Comparison of ENCODE assay signal across 14 mouse cellular contexts in genomic region chr1:37624185-37624584, GRCm38 (mm10).
A peak's percentile ranks its signal among the peaks of the same experiment; 100 is the strongest.
DNase-seq lines count a peak whose midpoint lies in the region; ATAC-seq and TF ChIP-seq lines count a peak whose summit lies in the region.
"Had no signal": no experiment of that assay in that cellular context is flagged by ENCODE, and none has a peak within 500 bp of the region (broad histone marks: within the 10 kb centered on the region; RNA-seq: fewer than 3 reads in every experiment).

No protein-coding gene starts in this region.

- H3K4me3 ChIP-seq in layer of hippocampus, adult 2 months: no peak overlapping the region
- no peak overlapping the region for H3K4me3 ChIP-seq in hindbrain, embryonic 13.5 days
- H3K4me3 ChIP-seq: limb, embryonic 15.5 days had no signal

- no peaks in the 10 kb centered on the region for H3K9me3 ChIP-seq in hindbrain, embryonic 13.5 days
- H3K9me3 ChIP-seq: G1E; limb, embryonic 15.5 days had no signal

- WGBS in hindbrain, embryonic 13.5 days: 88% methylated on average over 17 of the region's 17 CpGs

- TF ChIP-seq CTCF in layer of hippocampus, adult 2 months (conservative IDR thresholded peaks at IDR 0.05): peak; percentile 35

- H3K27me3 ChIP-seq in hindbrain, embryonic 13.5 days: no peaks in the 10 kb centered on the region
- H3K27me3 ChIP-seq: limb, embryonic 15.5 days had no signal

- no peaks in the 10 kb centered on the region for H3K36me3 ChIP-seq in hindbrain, embryonic 13.5 days
- H3K36me3 ChIP-seq: G1E; limb, embryonic 15.5 days had no signal

- ATAC-seq in megakaryocyte, adult 5-6 weeks (ENCODE audit: poor library complexity, severe bottlenecking): peak; percentile 38
- ATAC-seq in erythroblast, adult 5-6 weeks (replicated peaks; ENCODE audit: low FRiP score, poor library complexity, severe bottlenecking): no peak
- no peak for ATAC-seq in hindbrain, embryonic 13.5 days (ENCODE audit: low FRiP score)
- no peak for ATAC-seq in monocyte, adult 5-6 weeks (replicated peaks; ENCODE audit: insufficient number of reproducible peaks, low FRiP score, low TSS enrichment, poor library complexity, severe bottlenecking)

- H3K9ac ChIP-seq in hindbrain, embryonic 13.5 days: no peak overlapping the region
- H3K9ac ChIP-seq: limb, embryonic 15.5 days had no signal

- no peak overlapping the region for H3K27ac ChIP-seq in layer of hippocampus, adult 2 months
- no peak overlapping the region for H3K27ac ChIP-seq in hindbrain, embryonic 13.5 days
- H3K27ac ChIP-seq: limb, embryonic 15.5 days had no signal

- no peak for DNase-seq in layer of hippocampus, adult 2 months (ENCODE audit: low spot score in 2 of 2)
- no peak for DNase-seq in layer of hippocampus, postnatal 36 days
- DNase-seq in ES-CJ7 (ENCODE audit: low read depth, low spot score): peak; percentile 44
- peak; percentile 37 for DNase-seq in thymus, postnatal 0 days (ENCODE audit: low spot score)
- DNase-seq: adrenal gland, adult 2 months; gastrocnemius, postnatal 36 days; heart, postnatal 10 days; kidney, adult 18-20 months had no signal

- no peaks in the 10 kb centered on the region for H3K4me1 ChIP-seq in hindbrain, embryonic 13.5 days (replicated peaks)
- H3K4me1 ChIP-seq: limb, embryonic 15.5 days had no signal

- no peak overlapping the region for H3K4me2 ChIP-seq in hindbrain, embryonic 13.5 days
- H3K4me2 ChIP-seq: limb, embryonic 15.5 days had no signal

Comparison
In these comparisons a context has a peak if more than half of its experiments do, and no peak if none do; other contexts are left out.
1. DNase-seq: peak in ES-CJ7 (single experiment) and thymus, postnatal 0 days (single experiment); none in layer of hippocampus, adult 2 months (0 of 2) and layer of hippocampus, postnatal 36 days (0 of 2).